25 mouse cellular contexts compared by ENCODE assay signal in the genomic region with DNA sequence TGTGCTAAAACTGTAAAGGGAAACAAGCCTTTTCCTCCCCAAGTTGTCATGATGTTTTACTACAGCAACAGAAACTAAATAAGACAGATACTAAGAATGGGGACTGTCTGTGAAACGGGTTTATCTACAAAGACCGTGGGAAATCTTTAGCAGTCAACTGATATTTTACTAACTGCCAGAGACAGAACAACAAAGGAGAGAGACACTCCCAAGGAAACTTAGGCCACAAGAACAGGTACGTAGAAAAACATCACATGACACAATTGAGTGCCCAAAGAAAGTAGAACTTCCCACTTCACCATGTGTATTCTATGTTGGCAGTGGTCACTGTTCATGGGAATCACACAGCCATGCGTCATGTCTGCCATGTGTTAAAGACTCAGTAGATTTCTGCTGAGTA.
"Had no signal": no experiment of that assay in that cellular context is flagged by ENCODE, and none has a peak within 500 bp of the region (broad histone marks: within the 10 kb centered on the region; RNA-seq: fewer than 3 reads in every experiment).

No protein-coding gene starts in this region.

- ATAC-seq: hindbrain, postnatal 0 days; intestine, embryonic 16.5 days; liver, embryonic 12.5 days had no signal

- H3K4me3 ChIP-seq: heart, embryonic 13.5 days; heart, embryonic 15.5 days; hindbrain, embryonic 13.5 days; hindbrain, embryonic 15.5 days; kidney, embryonic 15.5 days; limb, embryonic 13.5 days; limb, embryonic 15.5 days; liver, embryonic 12.5 days had no signal

- H3K27ac ChIP-seq: heart, embryonic 13.5 days; heart, embryonic 15.5 days; hindbrain, embryonic 13.5 days; hindbrain, embryonic 15.5 days; hindbrain, postnatal 0 days; kidney, embryonic 15.5 days; kidney, postnatal 0 days; limb, embryonic 13.5 days; limb, embryonic 15.5 days; liver, embryonic 12.5 days had no signal

- H3K4me1 ChIP-seq: heart, embryonic 13.5 days; heart, embryonic 15.5 days; limb, embryonic 13.5 days; limb, embryonic 15.5 days had no signal

- H3K4me2 ChIP-seq: heart, embryonic 11.5 days; heart, embryonic 13.5 days; heart, embryonic 15.5 days; hindbrain, embryonic 13.5 days; hindbrain, embryonic 15.5 days; kidney, embryonic 15.5 days; limb, embryonic 13.5 days; limb, embryonic 15.5 days; liver, embryonic 12.5 days had no signal

- H3K9me3 ChIP-seq: heart, embryonic 13.5 days; heart, embryonic 15.5 days; hindbrain, embryonic 13.5 days; hindbrain, embryonic 15.5 days; kidney, embryonic 15.5 days; limb, embryonic 13.5 days; limb, embryonic 15.5 days; liver, embryonic 12.5 days had no signal

- DNase-seq: gastrocnemius, postnatal 14 days; gastrocnemius, postnatal 36 days; heart, adult 18-20 months; heart, postnatal 14 days; heart, postnatal 36 days; kidney, adult 11 months; kidney, adult 2 months; kidney, adult 9 months; kidney, postnatal 14 days; kidney, postnatal 36 days; layer of hippocampus, adult 9-11 months; layer of hippocampus, postnatal 36 days; left cerebral cortex, postnatal 4 days had no signal

- H3K36me3 ChIP-seq: heart, embryonic 13.5 days; heart, embryonic 15.5 days; hindbrain, embryonic 15.5 days; kidney, embryonic 15.5 days; limb, embryonic 13.5 days; limb, embryonic 15.5 days; liver, embryonic 12.5 days had no signal

- H3K9ac ChIP-seq: heart, embryonic 13.5 days; heart, embryonic 15.5 days; hindbrain, embryonic 13.5 days; hindbrain, embryonic 15.5 days; kidney, embryonic 15.5 days; limb, embryonic 13.5 days; limb, embryonic 15.5 days; liver, embryonic 12.5 days had no signal

- H3K27me3 ChIP-seq: heart, embryonic 13.5 days; heart, embryonic 15.5 days; hindbrain, embryonic 13.5 days; hindbrain, embryonic 15.5 days; kidney, embryonic 15.5 days; limb, embryonic 13.5 days; limb, embryonic 15.5 days; liver, embryonic 12.5 days had no signal
